Comparison of ENCODE assay signal across 8 mouse cellular contexts in genomic region chr2:119166901-119167865, GRCm38 (mm10). TPM values are rescaled to one million over a fixed set of nuclear protein-coding genes. Genes with fewer than 3 reads are reported as not detected.
DNase-seq lines count a peak whose midpoint lies in the region; ATAC-seq lines count a peak whose summit lies in the region.

Gchfr (plus strand) TSS chr2:119167773.

- 1% methylated on average over 59 of the region's 60 CpGs for WGBS in intestine, embryonic 16.5 days
- WGBS in liver, embryonic 15.5 days (ENCODE audit: insufficient replicate concordance): 1% methylated on average over 60 of the region's 60 CpGs

- no peaks in the 10 kb centered on the region for H3K36me3 ChIP-seq in intestine, embryonic 16.5 days (ENCODE audit: control insufficient read depth, insufficient read depth, low read length)
- 0 out of 2 replicates have a peak, but pooled peaks cover 7% of the 10 kb centered on the region for H3K36me3 ChIP-seq in liver, embryonic 15.5 days (replicated peaks)

- no peaks in the 10 kb centered on the region; the same call in 1 of the 2 replicates for H3K27me3 ChIP-seq in intestine, embryonic 16.5 days (replicated peaks; ENCODE audit: control insufficient read depth, insufficient read depth, low read length)
- peaks cover 65% of the 10 kb centered on the region for H3K27me3 ChIP-seq in liver, embryonic 15.5 days

- peaks cover 17% of the 10 kb centered on the region for H3K4me1 ChIP-seq in intestine, embryonic 16.5 days (ENCODE audit: control insufficient read depth, insufficient read depth, low read length)
- peaks cover 31% of the 10 kb centered on the region for H3K4me1 ChIP-seq in liver, embryonic 15.5 days (replicated peaks)

- ATAC-seq in activated CD4-positive, CD25-positive, alpha-beta regulatory T cell, adult 4 months: peak; percentile 52
- peak; percentile 90 for ATAC-seq in intestine, embryonic 16.5 days
- peak; percentile 84 for ATAC-seq in liver, embryonic 15.5 days (ENCODE audit: insufficient read depth)

- DNase-seq in CD4-positive helper T cell, adult 2 months (ENCODE audit: low read depth, low spot score): peak; percentile 47
- DNase-seq in embryo, embryonic 10.5 days (ENCODE audit: low spot score): peak; percentile 81
- peak; percentile 98 for DNase-seq in heart, adult 11 months
- peak; percentile 24 to 27 for DNase-seq in natural killer cell, adult 2 months (ENCODE audit: low spot score in 2 of 2)
- DNase-seq in thymus, postnatal 4 days: peak; percentile 27

- H3K9me3 ChIP-seq in intestine, embryonic 16.5 days (ENCODE audit: control insufficient read depth, low read length): no peaks in the 10 kb centered on the region
- no peaks in the 10 kb centered on the region for H3K9me3 ChIP-seq in liver, embryonic 15.5 days (replicated peaks)

- H3K9ac ChIP-seq in intestine, embryonic 16.5 days (ENCODE audit: low read depth, low read length): peak within 1 kb of the TSS; percentile 68
- H3K9ac ChIP-seq in liver, embryonic 15.5 days: peak within 1 kb of the TSS; percentile 52

- H3K4me3 ChIP-seq in intestine, embryonic 16.5 days (ENCODE audit: low read length): peak within 1 kb of the TSS; percentile 65
- H3K4me3 ChIP-seq in liver, embryonic 15.5 days (replicated peaks): peak within 1 kb of the TSS; percentile 60

- peak within 1 kb of the TSS; percentile 84 for H3K27ac ChIP-seq in intestine, embryonic 16.5 days (ENCODE audit: low read length)
- peak within 1 kb of the TSS; percentile 65 for H3K27ac ChIP-seq in liver, embryonic 15.5 days (replicated peaks)

- H3K4me2 ChIP-seq in intestine, embryonic 16.5 days (ENCODE audit: low read depth, low read length): peak within 1 kb of the TSS; percentile 98
- H3K4me2 ChIP-seq in liver, embryonic 15.5 days: peak within 1 kb of the TSS; percentile 80

RNA-seq across cellular contexts. Expression of gene Gchfr, which starts in this region (rescaled TPM):
- polyA plus RNA-seq in activated CD4-positive, CD25-positive, alpha-beta regulatory T cell, adult 4 months (2017; shearing (Covaris generic)): not detected
- 41.2 and 51.9 TPM in 2 replicates for polyA plus RNA-seq in intestine, embryonic 16.5 days (2015; fragmentation: Nextera tagmentation; extraction: Ambion mirVana)
- 81.3 and 102 TPM in 2 replicates for polyA plus RNA-seq in liver, embryonic 15.5 days (2015; fragmentation: Nextera tagmentation; extraction: Ambion mirVana)

Comparison
In these comparisons a context has a peak if more than half of its experiments do, and no peak if none do; other contexts are left out.
1. Peak in every context shown above with its lines: DNase-seq, ATAC-seq, H3K4me3 ChIP-seq and H3K27ac ChIP-seq.
2. RNA of gene Gchfr (polyA plus RNA-seq): 81.3 to 102 TPM in liver, embryonic 15.5 days and 41.2 to 51.9 TPM in intestine, embryonic 16.5 days; not detected in activated CD4-positive, CD25-positive, alpha-beta regulatory T cell, adult 4 months; every median in the first group is over 10 times any median in the second.
3. Peak in ATAC-seq in activated CD4-positive, CD25-positive, alpha-beta regulatory T cell, adult 4 months; RNA of the gene not detected or under 1 TPM.
4. DNase-seq: peak in every context shown above with its lines; median percentile 98 in heart, adult 11 months; 81 in embryo, embryonic 10.5 days; 47 in CD4-positive helper T cell, adult 2 months; 27 in thymus, postnatal 4 days; 26 in natural killer cell, adult 2 months.